Mouse (Mus musculus) T-cell, adult 2 months (primary cell): Measurements from ENCODE around the gene Sctr.

ENCODE experiments used
- DNase-seq: peaks from one replicate; pipeline ENCODE4 v3.0.0; 2022; ENCODE audit warnings: low spot score

Sctr gene

DNA sequence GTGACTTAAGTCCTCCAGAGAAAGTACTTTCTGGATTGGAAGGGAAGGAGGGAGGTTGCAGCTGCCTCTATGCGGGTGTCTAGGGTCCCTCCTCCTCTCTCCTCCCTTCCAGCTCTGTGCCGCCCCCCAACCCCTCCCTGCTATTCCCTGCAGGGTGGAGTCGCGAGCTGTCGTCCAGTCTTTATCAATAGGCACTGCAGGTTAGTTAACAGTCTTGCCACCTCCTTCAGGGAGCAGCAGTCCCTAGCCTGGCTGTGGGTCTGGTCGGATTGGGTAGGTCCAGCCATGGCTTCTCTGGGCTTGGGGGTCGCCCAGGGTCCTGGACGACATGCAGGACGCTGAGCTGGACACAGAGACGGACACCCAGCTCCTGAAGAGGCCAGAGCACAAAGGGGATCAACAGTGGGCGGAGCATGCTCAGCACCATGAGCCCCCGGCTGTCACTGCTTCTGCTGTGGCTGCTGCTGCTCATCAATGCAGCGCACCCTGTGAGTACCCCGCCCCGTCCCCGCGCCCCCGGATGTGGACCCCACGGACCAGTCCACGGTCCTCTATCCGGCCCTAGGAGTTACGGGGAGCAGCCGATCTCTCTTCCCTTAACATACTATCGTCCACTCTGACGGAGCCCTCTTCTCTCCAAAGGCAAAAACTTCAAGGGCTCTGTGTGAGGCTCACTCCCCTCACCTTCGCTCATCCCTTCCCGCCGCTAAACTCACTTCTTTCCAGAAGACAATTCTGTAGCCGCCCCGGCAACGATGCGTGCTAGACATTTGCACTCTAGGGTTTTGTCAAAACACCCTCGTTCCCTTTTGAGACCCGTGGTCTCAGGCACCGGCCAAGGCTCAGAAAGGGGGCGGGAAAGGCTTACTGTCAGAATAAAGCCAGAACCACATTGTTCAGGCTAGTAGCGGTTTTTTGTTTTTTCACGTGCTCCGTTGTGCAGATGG lies at the start of gene Sctr:
Gene Sctr, plus strand, starts transcription at position 51 of the 947 bp plus-strand sequence.
- DNase-seq: no peak

DNA sequence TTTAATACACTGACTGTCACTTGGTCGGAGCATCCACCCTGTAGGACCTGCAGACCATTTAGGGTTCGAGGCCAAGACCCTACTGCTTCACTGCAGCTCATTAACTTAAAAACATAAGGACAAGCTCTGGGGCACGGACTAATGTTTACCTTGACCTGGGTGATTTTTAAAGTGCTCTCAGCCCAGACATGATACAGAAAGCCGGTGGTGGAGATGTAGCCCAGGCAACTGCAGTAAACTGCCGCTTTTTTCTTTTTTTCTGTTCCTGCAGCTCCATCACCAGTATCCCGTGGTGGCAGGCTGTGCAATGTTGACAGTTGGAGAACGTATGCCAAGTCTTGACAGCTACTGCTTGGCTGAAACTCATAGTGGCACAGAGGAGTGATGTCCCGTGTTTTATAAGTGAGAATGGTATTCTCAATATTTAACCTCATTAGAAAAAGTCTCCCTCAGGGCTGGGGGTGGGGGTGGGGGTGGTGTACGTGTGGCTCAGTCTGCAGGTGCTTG lies 48.9 kb upstream of the Sctr start:
- no peak for DNase-seq

DNA sequence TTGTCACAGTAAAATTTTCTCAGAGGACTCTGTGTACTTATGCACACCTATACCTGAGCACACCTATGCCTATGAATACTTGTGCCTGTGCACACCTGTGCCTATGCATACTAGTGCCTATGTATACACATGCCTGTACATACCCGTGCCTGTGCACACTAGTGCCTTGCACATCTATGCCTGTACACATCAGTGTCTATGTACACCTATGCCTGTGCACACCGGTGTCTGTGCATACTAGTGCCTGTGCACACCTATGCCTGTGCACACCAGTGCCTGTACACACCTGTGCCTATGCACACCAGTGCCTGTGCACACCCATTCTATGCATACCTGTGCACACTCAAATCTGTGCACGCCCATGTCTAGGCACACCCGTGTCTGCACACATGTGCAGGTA lies 47.2 kb upstream of the Sctr start:
- DNase-seq: no peak

DNA sequence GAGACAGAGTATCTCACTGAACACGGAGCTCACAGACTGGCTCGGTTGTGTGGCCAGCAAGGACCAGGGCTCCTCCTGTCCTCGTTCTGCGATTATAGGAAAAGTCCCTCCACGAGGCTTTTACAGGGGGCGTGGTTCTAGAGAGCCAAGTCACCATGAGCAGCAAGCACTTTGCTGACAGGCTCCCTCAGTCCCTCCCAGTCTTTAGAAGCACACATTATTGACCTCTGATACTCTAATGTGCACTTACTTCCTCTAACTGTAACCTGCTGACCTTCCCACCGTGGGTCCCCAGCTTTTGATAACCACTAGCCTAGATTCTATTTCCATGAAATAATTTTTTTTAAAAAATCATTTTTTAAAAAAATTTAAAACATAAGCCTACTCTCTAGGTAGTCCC lies 46.8 kb upstream of the Sctr start:
- DNase-seq: no peak

DNA sequence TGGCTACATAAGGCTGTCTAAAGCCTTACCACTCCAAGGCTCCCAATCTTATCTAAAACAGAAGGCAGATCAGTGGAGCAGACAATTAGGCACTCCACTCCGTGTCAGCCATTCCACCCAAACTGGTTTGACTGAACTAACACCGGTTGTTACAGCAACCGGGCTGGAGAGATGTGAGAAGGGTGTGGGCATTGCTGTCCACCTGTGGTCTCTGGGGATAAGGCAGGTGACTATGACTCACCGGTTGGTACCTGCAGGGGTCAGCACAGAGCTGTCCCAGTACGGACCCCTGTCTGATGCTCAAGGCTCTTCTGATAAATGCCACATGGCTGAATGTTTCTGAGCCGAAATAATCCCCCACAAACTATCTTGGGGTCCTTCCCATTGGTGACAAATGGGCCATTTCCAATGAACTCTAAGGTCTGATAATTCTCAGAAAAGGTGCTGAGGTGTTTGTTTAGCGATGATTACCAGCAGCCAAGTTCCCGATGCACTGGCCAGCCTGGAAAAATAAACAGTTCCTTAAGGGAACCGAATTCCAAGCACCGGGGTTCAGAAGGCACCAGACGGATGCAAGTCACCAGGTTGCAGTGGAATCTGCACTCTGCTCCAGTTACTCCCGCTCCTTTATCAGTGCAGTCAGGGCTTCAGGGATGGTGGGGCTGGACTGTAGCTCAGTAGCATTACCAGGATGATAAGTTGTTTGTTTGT lies 40.7 kb upstream of the Sctr start:
- DNase-seq: no peak

DNA sequence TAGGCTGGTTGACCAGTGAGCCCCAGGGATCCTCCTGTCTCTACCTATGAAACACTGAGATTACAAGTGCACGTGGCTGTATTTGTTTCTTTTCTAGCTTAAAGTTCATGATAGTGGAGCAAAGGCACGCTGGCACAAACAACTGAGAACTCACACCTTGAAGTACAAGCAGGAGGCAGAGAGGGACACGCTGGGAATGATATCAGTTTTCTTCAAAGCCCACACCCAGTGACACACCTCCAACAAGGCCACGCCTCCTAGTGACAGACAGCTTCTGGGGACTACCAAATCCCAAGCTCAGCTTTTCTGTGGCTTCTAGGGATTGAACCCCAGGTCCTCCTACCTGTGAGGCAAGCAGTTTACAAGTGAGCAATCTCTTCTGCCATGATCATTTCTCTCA lies 33.6 kb upstream of the Sctr start:
- DNase-seq: no peak

DNA sequence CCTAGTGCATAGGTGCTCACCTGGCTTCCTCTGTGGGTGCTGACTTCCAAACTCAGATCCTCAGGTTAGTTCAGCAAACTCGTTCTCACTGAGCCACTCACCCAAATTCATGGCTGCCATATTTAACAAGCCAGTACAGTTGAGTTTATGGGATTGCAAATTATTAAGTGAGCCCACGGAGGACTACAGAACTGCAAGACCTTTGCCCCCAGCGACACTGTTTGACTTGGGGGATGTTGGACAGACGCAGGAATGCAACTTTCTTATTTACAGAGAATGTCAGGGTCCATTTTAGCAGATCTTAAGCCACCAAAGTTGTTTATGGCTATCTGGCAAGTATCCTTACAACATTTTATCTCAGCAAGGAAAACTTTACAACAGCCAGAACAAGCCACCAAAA lies 31.6 kb upstream of the Sctr start:
- no peak for DNase-seq

DNA sequence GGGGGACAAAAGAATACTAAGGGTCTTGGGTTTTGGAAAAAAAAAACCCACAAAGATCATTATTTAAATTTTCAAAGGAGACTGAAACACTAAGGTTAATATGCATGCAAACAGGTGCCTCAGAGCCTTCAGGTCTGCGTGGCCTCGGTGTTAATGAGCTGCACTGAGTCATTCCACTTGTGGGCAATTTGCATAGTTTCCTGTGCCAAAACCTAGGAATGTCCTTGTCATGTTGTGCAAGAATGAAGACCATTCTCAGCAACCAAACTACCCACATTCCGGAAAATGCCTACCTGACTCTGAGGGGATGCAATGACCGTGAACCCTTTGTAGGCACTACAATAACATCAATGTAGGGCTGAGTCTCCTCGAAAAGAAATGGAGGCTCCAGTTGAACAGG lies 20.1 kb upstream of the Sctr start:
- DNase-seq: no peak

DNA sequence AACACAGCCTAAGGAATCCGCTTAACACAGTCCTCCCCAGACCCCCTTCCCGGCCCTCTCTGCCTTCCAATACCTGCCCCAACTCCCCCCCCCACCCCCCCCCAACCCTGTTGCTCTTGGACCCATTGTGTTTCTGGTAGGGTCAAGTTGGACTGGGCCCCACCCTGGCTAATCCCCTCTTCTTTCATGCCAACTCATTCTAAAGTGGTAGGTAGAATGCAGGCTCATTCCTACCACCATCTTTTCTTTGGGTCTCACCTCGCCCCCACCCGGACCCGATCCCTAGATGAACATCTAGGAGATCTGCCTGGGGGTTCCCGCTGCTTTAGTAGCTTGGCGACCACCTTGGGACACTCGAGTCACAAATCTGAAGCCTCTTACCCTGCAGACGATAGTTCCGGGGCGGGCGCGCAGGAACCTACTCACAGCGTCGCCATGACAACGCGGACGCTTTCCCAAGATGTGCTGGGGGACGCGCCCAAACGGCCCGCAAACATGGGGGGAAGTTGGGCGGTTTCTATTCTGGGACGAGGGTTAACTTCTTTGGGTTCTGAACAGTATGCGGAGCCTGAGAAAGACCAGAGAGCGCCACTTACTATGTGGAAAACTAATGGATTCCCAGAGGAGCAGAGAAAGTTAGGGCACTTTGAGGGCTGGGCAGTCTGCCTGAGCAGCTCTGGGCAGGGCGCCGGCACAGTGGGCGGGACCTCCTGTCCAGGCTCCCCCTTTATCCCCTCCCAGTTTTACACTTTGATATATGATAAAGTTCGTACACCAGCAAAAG lies 9.7 kb upstream of the Sctr start, which contains the start of gene Cfap221:
Gene Cfap221, minus strand, starts transcription at position 437 of the 784 bp plus-strand sequence.
- DNase-seq: no peak

DNA sequence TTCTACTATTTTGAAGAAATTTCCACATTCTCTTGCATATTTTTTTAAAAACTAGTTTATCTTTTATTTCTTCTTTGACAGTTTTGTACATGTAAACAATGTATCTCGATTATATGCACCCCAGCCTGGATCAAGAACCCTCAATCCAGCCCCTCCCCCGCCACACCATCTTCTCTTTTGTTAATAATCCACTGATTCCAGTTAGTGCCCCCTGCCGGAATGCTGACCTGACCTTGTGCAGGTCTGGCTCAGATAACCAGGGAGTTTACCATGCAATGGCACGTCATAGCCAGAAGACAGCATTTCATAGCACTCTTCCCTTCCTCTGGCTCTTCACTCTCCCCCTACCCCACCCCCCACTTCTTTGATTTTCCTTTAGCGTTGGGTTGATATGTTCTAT lies 9.1 kb upstream of the Sctr start:
- DNase-seq: no peak

DNA sequence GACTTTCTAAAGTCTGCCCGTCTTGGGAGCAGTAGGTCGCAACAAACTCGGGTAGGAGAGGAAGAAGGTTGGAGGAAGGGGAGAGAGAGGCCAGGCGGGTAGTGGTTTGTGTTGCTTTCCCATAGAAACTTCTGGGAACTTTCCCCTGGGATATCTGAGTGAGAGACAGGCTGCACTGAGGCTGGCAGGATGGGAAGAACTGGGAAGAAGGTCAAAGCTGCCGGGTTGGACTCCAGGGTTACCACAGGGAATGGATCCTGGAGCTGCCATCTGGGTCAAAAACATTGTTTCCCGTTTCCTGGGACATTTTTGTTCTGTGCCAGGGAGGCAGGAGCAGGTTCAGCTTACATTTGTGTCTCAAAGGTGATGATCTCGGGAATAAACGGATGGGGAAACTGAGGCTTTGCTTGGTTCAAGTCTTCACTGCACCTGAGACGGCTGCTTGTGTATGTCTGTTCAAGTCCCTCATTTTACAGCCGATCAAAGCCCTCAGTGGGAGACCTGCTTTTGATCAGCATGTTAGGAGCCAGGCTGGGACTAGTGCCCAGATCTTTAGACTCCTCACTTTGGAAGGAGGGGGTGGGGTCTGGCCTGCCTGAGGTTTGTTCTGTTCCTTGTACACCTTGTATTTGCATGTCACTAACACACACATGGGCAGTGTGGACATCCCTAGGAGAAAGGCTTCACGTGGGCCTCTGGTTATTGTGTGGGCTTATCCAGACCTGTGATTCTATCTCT lies 1.3 kb downstream of the Sctr start:
- DNase-seq: no peak

DNA sequence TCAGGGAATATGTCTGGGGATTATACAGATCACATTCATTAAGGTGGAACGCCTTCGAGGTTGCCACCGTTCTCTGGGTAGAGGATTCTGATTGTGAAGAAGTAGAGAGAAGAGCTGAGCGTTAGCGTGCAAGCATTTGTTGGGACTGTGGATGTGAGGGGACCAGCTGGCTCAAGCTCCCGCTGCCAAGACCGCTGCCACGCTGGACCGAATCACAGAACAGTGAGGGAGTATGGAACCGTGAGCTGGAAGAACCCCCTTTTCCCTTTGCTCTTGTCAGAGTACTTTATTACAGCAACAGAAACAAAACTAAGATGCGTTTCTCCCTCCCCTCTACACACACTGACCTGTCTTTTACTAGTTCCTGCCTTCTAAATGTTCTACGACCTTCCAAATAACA lies 5.9 kb downstream of the Sctr start:
- DNase-seq: no peak

DNA sequence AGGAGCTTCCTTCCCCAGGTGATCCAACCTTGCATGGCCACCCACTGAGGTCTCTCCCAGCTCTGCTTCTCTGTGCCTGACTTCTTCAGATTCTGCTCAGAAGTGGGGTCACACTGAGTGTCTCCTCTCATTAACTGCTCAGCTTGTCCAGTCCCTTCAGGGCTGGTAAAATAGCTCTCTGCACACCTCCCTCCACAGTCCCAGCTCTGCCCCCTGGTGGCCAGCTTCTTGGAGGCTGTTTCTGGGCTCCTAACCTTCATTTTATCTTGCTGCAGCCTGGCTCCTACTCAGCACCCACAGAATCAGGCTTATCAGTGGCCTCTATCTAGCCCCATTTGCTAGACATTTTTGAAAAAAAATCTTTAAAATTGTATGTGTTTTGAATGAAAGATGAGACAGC lies 6.4 kb downstream of the Sctr start:
- no peak for DNase-seq

DNA sequence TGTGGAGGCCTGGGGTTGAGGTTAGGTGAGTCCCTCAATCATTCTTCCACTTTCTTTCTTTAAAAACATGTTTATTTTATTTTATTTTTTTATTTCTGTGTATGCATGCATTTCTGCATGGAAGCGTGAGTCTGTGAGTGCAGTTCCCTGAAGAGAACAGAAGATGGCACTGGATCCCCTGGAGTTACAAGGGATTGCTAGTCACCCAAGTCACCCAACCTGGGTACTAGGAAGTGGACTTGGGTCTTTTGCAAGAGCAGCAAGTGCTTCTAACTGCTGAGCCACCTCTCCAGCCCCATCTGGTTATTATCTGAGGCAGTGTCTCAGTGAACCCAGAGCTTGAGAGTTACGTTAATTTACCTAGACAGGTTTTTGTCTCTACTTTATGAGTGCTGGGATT lies 9.5 kb downstream of the Sctr start:
- no peak for DNase-seq

DNA sequence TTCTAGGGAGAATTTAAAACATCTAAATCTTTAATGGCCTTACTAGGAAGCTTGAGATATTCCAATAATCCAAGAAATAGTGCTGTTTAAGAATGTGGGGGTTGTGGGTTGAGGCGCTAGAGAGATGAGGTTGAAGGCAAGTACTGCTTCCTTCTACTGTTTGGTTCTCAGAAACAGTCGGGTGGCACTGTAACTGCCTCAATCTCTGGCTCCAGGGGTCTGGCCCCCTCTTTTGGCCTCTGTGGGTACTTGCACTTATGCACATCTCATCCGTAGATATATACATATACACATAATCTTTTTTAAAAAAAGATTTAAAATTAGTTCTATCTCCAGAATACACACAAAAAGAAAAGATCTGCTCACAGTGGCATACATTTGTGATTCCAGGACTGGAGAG lies 12.2 kb downstream of the Sctr start:
- DNase-seq: no peak

DNA sequence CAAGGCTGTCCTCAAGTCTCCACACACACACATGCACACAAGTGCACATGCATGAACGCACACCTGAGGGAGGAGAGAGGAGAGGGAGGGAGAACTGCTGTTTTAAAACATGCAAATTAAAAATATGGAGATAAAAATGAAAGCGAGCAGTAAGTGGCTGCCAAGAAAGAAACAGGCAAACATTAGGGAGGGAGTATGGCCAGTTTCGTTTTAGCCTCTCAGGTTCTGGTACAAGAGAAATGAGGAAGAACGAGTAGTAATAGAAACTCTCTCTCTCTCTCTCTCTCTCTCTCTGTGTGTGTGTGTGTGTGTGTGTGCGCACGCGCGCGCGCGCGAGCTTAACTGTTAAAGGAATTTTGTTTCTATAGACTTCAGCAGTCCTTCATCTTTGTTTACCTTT lies 12.7 kb downstream of the Sctr start:
- no peak for DNase-seq

DNA sequence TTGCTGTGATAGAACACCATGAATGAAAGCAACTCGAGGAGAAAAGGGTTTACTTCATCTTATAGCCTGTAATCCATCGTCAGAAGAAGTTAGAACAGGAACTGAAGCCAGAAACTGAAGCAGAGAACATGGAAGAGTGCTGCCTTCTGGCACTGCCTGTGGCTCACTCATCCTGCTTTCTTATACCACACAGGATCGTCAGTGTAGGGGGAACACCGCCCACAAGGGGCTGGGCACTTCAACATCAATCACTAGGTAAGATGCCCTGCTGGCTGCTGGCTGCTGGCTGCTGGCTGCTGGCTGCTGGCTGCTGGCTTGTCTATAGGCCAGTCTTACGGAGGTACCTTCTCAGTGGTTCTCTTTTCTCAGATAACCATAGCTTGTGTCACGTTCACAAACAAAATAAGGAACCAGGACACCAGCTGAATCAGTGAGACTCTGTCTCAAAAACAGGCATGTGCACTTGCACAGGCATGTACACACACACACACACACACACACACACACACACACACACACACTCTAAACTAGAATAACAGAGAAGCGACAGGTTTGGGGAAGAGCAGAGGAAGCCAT lies 13.7 kb downstream of the Sctr start:
- no peak for DNase-seq

DNA sequence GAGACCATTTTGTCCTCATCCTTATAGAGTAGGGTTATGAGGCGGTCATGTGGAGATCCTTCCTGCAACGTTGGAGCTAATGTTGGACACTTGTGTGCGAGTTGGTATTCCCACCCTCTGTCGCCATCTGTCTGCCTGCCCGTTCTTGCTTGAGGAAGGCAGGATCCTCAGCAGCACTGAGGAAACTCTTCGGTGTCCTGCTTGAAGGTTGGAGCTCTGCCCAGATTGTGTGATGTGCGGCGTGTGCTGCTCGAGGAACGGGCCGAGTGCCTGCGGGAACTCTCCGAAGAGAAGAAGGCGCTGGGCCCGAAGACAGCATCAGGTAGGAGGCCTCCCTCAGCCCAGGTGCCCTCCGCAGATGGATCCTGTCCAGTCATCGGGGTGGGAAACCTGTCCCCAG lies 15.3 kb downstream of the Sctr start:
- no peak for DNase-seq

DNA sequence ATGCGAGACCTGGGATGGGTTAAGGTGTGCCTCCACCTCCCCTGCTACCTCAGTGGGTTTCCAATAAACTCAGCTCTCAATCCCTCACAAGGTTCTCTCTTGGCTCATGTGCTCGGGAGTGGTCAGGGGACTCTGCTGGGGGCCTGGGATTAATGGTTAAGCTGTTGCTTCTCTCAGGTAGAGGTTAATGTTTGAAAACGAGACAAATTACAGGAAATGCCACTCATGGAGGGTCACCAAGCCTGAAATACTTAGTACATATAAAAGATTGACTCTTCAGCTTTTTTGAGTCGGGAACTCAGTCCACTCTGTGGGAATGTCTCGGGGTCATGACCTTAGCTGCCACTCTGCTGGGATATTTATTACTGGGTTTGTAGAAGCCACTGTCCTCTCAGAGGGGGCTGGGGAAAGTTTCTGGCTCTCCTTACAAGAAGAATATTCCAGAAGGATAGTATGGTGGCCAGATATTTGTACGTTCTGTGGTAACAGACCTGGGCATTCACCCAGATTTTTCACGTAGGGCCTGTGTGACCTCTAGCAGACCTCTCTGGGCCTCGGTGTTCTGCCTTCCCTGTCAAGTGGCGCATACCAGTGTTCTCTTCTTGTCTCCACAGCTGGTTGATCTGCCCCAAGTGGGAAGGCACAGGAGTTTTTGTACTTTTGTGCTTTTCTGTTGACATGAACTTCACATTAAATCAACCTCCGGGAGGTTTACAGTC lies 17.8 kb downstream of the Sctr start:
- DNase-seq: no peak

DNA sequence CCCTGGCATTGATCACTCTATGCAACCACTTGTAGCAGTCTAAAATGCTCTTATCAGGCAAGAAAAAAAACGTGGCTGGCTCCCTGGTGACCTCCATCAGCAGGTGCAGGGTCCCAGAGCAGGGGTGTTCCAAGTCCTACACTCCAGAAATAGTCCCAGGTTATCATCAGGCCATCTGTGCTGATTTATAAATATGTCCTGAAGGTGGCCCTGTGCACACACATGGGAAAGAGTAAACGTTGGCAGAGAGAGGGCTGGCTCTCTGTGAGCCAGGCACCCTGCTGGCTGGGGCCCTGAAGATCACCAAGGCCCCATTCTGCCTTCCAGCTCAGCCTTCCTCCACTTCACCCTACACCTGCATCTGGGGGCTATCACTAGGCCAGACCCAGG lies 18.4 kb downstream of the Sctr start:
- DNase-seq: no peak

DNA sequence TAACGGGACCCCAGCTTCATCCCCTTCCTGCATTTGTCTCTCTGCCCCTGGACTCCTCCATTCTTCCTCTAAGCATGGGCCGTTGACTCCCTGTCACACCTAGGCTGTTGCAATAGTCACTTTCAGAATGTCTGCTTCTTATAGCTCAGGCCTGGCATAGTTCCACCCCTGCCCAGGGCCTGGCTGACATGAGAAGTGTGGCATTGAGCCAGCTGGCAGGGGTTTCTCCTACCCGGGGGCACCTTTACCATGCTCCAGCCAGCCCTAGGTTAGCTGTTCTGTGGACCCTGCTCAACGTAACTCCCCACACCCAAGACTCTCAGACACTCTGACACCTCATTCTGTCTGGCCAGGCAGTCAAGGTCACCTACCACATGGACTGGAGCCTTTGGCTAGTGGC lies 21.0 kb downstream of the Sctr start:
- no peak for DNase-seq
